Mouse (Mus musculus): Measurements from ENCODE around the gene Tiam1. TPM values are rescaled to one million over a fixed set of nuclear protein-coding genes. Genes with fewer than 3 reads are reported as not detected.
A peak's percentile ranks its signal among the peaks of the same experiment; 100 is the strongest.

Tiam1 gene
- polyA plus RNA-seq, 1 experiment from 2014 or later, result 18.6 TPM

- 85% methylated on average over 8 of the region's 8 CpGs for WGBS
Observed at GRCm38 (mm10) chr16:89854731-89855130, 288.8 kb downstream of the Tiam1 start.

DNA sequence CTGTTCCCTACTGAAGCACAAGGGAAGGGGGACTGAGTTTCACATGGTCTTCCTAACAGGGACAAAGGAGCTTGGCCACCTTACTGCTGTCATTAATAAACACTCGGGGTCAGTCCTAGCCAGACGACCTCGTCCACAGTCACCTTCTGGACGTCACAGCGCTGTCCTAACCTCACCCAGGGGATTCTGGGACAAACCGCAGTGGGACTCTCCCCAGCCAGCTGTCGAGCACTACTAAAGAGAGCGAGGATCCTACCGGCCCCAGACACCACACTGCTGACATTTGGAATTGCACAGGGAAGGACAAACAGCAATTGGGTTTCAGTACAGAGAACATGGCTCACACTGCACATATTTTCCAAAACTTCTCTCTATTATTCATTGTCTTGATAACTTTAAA, 292.2 kb downstream of the Tiam1 start:
- ATAC-seq (replicated peaks; ENCODE audit: low FRiP score), result no peak
- H3K4me1 ChIP-seq, result no peaks in the 10 kb centered on the region
- H3K27me3 ChIP-seq, result no peaks in the 10 kb centered on the region
- H3K27ac ChIP-seq, result no peak overlapping the region
- 69% methylated on average over 9 of the region's 9 CpGs for WGBS
- H3K9ac ChIP-seq, result no peak overlapping the region
- H3K4me3 ChIP-seq (replicated peaks), result no peak overlapping the region
- H3K9me3 ChIP-seq (replicated peaks), result peaks cover 6% of the 10 kb centered on the region; the same call in 1 of the 2 replicates
- H3K4me2 ChIP-seq, result no peak overlapping the region
- H3K36me3 ChIP-seq, result peaks cover 20% of the 10 kb centered on the region; the same call in 1 of the 2 replicates

More at GRCm38 (mm10) chr16:89854731-89855130, 288.8 kb downstream of the Tiam1 start:
- H3K9me3 ChIP-seq (replicated peaks), result no peaks in the 10 kb centered on the region
- H3K9ac ChIP-seq, result no peak overlapping the region
- no peak for ATAC-seq (replicated peaks; ENCODE audit: low FRiP score)
- H3K27me3 ChIP-seq, result no peaks in the 10 kb centered on the region
- no peak overlapping the region for H3K4me3 ChIP-seq (replicated peaks)
- 0 out of 2 replicates have a peak, but pooled peaks cover 6% of the 10 kb centered on the region for H3K36me3 ChIP-seq
- no peak overlapping the region for H3K4me2 ChIP-seq
- H3K4me1 ChIP-seq, result no peaks in the 10 kb centered on the region
- no peak overlapping the region for H3K27ac ChIP-seq

DNA sequence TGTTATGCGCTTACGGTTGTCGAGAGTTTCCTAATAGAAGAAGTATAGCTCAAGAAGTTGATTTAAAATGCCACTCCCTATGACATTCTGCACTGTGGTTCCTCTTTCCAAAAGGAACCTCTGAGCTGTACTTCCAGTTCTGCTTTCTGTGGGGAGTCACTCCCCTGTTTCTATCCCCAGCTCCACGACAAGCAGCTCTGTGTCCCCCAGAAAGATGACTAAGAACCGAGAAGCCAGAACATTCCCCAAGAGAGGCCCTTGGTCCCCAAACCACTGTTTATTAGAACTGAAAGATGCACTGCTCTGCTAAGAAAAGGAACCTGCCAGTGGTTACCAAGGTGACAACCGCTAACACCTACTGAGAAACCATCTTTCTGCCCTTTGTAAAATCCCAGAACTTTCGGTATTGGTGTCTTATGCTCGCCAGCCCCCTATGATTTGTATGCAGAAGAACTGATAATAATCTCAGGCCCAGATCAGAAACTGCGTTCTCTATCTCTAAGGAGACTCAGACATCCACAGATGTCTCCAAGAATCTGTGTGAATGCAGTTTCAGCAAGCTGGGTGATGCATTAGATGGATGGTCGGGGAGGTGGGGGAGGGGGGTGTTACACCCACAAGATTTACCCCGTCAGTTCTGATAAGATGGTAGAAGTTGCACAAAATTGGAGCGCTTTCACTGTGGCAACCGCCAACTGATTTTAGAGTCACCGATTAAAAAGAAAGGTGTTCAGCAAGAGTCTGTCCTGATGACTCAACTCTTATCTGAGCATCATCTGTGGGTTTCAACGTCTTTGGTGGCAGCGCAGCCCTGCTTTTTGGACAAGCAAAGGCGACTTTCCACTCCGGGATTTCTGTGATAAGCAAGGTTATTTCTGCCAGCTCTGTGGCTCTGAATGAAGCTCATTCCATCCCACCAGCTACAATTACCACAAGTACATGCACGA, 294.6 kb downstream of the Tiam1 start:
- peaks cover 6% of the 10 kb centered on the region; the same call in 1 of the 2 replicates for H3K9me3 ChIP-seq (replicated peaks)
- H3K27me3 ChIP-seq, result no peaks in the 10 kb centered on the region
- no peak overlapping the region for H3K27ac ChIP-seq
- ATAC-seq (replicated peaks; ENCODE audit: low FRiP score), result no peak
- no peak overlapping the region for H3K4me2 ChIP-seq
- no peaks in the 10 kb centered on the region for H3K4me1 ChIP-seq
- peaks cover 15% of the 10 kb centered on the region; the same call in 1 of the 2 replicates for H3K36me3 ChIP-seq
- WGBS, result 85% methylated on average over 19 of the region's 19 CpGs
- no peak overlapping the region for H3K4me3 ChIP-seq (replicated peaks)
- no peak overlapping the region for H3K9ac ChIP-seq

DNA sequence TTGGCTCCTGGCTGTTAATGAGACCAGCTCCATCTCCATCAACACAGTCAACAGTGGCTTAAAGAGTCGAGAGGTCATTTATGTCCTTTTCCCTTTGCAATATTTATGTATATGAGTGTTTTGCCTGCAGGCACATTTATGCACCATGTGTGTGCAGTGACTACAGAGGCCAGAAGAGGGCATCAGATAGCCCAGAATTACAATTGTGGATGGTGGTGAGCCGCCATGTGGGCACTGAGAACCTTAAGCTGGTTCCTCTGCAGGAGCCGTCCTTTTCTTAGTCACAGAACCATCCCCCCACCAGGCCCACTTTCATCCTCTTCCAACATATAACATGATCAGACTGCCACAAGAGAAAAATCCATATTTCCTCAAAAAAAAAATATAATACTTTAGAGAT, 295.4 kb downstream of the Tiam1 start:
- Histone ChIP-seq H3K9ac (no peak overlapping the region), H3K4me2 (no peak overlapping the region), H3K36me3 (peaks cover 15% of the 10 kb centered on the region; the same call in 1 of the 2 replicates), H3K27ac (no peak overlapping the region), H3K4me1 (no peaks in the 10 kb centered on the region), H3K9me3 (replicated peaks) (peaks cover 6% of the 10 kb centered on the region; the same call in 1 of the 2 replicates), H3K4me3 (replicated peaks) (no peak overlapping the region), H3K27me3 (no peaks in the 10 kb centered on the region)
- ATAC-seq (replicated peaks; ENCODE audit: low FRiP score), result no peak
- 88% methylated on average over 3 of the region's 3 CpGs for WGBS

- Histone ChIP-seq H3K4me2 (no peak overlapping the region), H3K4me3 (replicated peaks) (no peak overlapping the region), H3K4me1 (peaks cover 4% of the 10 kb centered on the region; the same call in 1 of the 2 replicates), H3K27ac (no peak overlapping the region), H3K36me3 (peaks cover 15% of the 10 kb centered on the region; the same call in 1 of the 2 replicates), H3K27me3 (no peaks in the 10 kb centered on the region), H3K9ac (no peak overlapping the region), H3K9me3 (replicated peaks) (peaks cover 6% of the 10 kb centered on the region; the same call in 1 of the 2 replicates)
- WGBS, result 89% methylated on average over 8 of the region's 8 CpGs
- no peak for ATAC-seq (replicated peaks; ENCODE audit: low FRiP score)
Observed at GRCm38 (mm10) chr16:89845461-89845860, 298.1 kb downstream of the Tiam1 start.

- Histone ChIP-seq H3K27me3 (no peaks in the 10 kb centered on the region), H3K9me3 (replicated peaks) (peaks cover 6% of the 10 kb centered on the region; the same call in 1 of the 2 replicates), H3K36me3 (peaks cover 15% of the 10 kb centered on the region; the same call in 1 of the 2 replicates), H3K27ac (no peak overlapping the region), H3K4me1 (peaks cover 4% of the 10 kb centered on the region; the same call in 1 of the 2 replicates), H3K4me3 (replicated peaks) (no peak overlapping the region), H3K9ac (no peak overlapping the region), H3K4me2 (no peak overlapping the region)
- WGBS, result 51% methylated on average over 5 of the region's 5 CpGs
- ATAC-seq (replicated peaks; ENCODE audit: low FRiP score), result peak; percentile 72
Observed at GRCm38 (mm10) chr16:89844580-89844979, 299.0 kb downstream of the Tiam1 start.

- Histone ChIP-seq H3K4me2 (no peak overlapping the region), H3K27ac (no peak overlapping the region), H3K4me1 (peaks cover 4% of the 10 kb centered on the region; the same call in 1 of the 2 replicates), H3K9me3 (replicated peaks) (no peaks in the 10 kb centered on the region), H3K27me3 (no peaks in the 10 kb centered on the region), H3K4me3 (replicated peaks) (no peak overlapping the region), H3K9ac (no peak overlapping the region), H3K36me3 (no peaks in the 10 kb centered on the region)
- WGBS, result 58% methylated on average over 6 of the region's 6 CpGs
- no peak for ATAC-seq (replicated peaks; ENCODE audit: low FRiP score)
Observed at GRCm38 (mm10) chr16:89841894-89842293, 301.7 kb downstream of the Tiam1 start.

DNA sequence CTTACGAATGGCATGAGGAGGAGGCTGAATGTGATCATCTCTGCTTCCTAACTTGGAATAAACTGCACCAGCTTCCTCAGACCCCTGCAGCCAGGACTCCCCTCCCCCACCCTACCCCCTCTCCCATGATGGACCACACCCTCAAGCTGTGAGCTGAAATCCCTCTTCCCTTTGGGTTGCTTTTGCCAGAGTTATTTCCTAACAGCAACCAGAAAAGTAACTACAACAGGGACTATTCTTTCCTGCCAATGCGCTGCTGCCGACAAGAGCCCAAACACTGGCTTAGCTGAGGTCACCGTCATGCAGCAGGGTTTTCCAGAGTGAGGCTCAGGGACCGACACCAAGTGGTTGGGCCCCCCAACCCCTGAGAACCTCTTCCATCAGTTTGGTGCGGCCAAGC, 303.2 kb downstream of the Tiam1 start:
- Histone ChIP-seq H3K9ac (no peak overlapping the region), H3K36me3 (peaks cover 2% of the 10 kb centered on the region; the same call in 1 of the 2 replicates), H3K4me3 (replicated peaks) (no peak overlapping the region), H3K9me3 (replicated peaks) (no peaks in the 10 kb centered on the region), H3K27me3 (no peaks in the 10 kb centered on the region), H3K4me1 (peaks cover 4% of the 10 kb centered on the region; the same call in 1 of the 2 replicates), H3K4me2 (no peak overlapping the region), H3K27ac (no peak overlapping the region)
- ATAC-seq (replicated peaks; ENCODE audit: low FRiP score), result no peak
- 86% methylated on average over 6 of the region's 6 CpGs for WGBS

DNA sequence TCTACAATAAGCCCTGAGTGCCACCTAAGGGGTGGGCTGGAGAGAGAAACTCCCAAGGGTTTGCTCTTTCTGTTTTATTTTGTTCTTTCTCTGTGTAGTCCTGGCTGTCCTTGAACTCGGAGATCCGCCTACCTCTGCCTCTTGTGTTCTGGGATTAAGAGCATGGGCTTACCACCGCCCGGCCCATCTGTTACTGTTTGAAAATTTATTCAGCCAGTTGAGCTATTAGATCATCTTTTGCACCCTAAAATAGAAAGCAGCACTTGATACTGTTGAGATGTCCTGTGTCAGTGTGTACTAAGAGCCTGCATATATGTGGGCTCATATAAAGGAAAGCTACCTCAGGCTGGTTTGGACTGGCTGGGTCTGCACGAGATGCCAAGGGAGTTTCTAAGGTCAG, 303.7 kb downstream of the Tiam1 start:
- peaks cover 4% of the 10 kb centered on the region; the same call in 1 of the 2 replicates for H3K4me1 ChIP-seq
- no peak overlapping the region for H3K9ac ChIP-seq
- H3K9me3 ChIP-seq (replicated peaks), result no peaks in the 10 kb centered on the region
- H3K36me3 ChIP-seq, result peaks cover 7% of the 10 kb centered on the region; the same call in 1 of the 2 replicates
- no peak overlapping the region for H3K4me3 ChIP-seq (replicated peaks)
- 92% methylated on average over 5 of the region's 5 CpGs for WGBS
- no peak overlapping the region for H3K27ac ChIP-seq
- no peaks in the 10 kb centered on the region for H3K27me3 ChIP-seq
- H3K4me2 ChIP-seq, result no peak overlapping the region
- no peak for ATAC-seq (replicated peaks; ENCODE audit: low FRiP score)

GRCm38 (mm10) chr16:89837096-89837495, 306.5 kb downstream of the Tiam1 start:
- H3K9ac ChIP-seq, result no peak overlapping the region
- 68% methylated on average over 9 of the region's 9 CpGs for WGBS
- no peaks in the 10 kb centered on the region for H3K9me3 ChIP-seq (replicated peaks)
- no peak for ATAC-seq (replicated peaks; ENCODE audit: low FRiP score)
- H3K4me2 ChIP-seq, result no peak overlapping the region
- H3K4me3 ChIP-seq (replicated peaks), result no peak overlapping the region
- H3K27ac ChIP-seq, result no peak overlapping the region
- H3K4me1 ChIP-seq, result peaks cover 4% of the 10 kb centered on the region; the same call in 1 of the 2 replicates
- H3K36me3 ChIP-seq, result peaks cover 7% of the 10 kb centered on the region; the same call in 1 of the 2 replicates
- H3K27me3 ChIP-seq, result no peaks in the 10 kb centered on the region

- Histone ChIP-seq H3K4me1 (no peaks in the 10 kb centered on the region), H3K4me2 (no peak overlapping the region), H3K4me3 (replicated peaks) (no peak overlapping the region), H3K27me3 (no peaks in the 10 kb centered on the region), H3K9ac (no peak overlapping the region), H3K9me3 (replicated peaks) (no peaks in the 10 kb centered on the region), H3K36me3 (peaks cover 7% of the 10 kb centered on the region; the same call in 1 of the 2 replicates), H3K27ac (no peak overlapping the region)
- ATAC-seq (replicated peaks; ENCODE audit: low FRiP score), result no peak
- 69% methylated on average over 7 of the region's 7 CpGs for WGBS
Observed at GRCm38 (mm10) chr16:89835551-89835950, 308.0 kb downstream of the Tiam1 start.

DNA sequence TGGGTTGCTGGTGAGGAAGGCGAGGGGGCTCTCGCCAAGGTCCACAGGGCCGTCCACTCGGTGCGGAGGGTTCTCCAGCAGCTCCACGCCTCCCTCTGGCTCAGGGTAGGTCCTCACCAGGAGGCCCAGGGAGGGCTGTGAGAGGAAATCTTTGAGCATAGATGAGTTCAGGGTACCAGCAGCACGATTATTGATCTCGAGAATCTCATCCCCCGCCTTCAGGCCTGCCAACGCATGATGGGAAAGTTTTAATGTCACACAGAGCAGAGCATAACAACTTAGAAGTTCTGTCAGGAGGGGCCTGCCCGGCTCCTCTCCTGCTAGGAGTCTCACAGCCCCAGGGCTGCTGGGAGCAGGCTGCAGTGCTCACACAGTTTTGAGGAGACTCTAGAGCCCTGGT, 310.6 kb downstream of the Tiam1 start:
- no peaks in the 10 kb centered on the region for H3K9me3 ChIP-seq (replicated peaks)
- no peak overlapping the region for H3K27ac ChIP-seq
- 89% methylated on average over 11 of the region's 11 CpGs for WGBS
- peaks cover 7% of the 10 kb centered on the region; the same call in 1 of the 2 replicates for H3K36me3 ChIP-seq
- peaks cover under 1% of the 10 kb centered on the region; the same call in 1 of the 2 replicates for H3K4me1 ChIP-seq
- no peak overlapping the region for H3K4me2 ChIP-seq
- H3K4me3 ChIP-seq (replicated peaks), result no peak overlapping the region
- no peak overlapping the region for H3K9ac ChIP-seq
- H3K27me3 ChIP-seq, result no peaks in the 10 kb centered on the region
- ATAC-seq (replicated peaks; ENCODE audit: low FRiP score), result no peak
